Mouse (Mus musculus): ENCODE results near the gene Klhdc8b. TPM values are rescaled to one million over a fixed set of nuclear protein-coding genes. Genes with fewer than 3 reads are reported as not detected.

The Klhdc8b gene
- polyA plus RNA-seq (2014; fragmentation: Illumina TruSeq; extraction: RNeasy Lipid Tissue Mini Kit (QIAGEN cat#74804); ENCODE audit: low read depth, low replicate concordance): 1.3 TPM

GRCm38 (mm10) chr9:108461181-108461631 lies at the start of gene Klhdc8b:
Klhdc8b (minus strand) TSS chr9:108461581.

DNA sequence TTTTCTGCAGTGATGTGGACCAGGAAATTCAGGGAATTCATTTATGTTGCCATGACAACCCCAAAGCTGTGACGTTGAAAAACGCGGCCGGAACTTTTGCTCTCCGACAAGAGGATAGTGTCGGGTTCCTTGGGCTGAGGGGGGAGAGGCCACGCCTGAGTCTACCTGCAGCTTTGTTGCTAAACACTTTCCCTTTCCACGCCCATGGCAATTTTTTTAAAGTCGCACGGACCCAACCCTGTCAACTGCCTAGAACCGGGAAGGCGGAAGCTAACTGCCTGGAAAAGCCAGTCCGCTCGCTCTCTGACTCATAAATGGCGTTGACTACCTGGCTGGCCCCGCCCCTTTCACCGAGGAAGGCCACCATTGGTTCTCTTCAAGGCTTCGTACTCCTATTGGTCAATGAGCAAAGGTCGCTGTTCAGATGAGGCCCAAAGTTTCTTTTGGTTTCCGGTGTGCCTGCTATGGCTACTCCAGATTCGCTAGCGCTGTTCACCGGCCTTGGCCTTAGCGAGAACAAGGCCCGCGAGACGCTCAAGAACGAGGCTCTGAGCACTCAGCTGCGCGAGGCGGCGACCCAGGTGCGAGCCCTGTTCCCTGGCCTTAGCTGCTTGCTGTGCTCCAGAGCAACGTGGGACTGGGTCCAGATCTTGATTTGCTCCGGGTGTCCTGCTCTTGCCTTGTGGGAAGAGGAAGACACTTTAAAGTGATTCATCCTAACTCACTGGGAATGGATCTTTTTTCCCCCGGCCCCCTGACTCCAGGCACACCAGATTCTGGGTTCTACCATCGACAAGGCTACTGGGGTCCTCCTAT lies 46.4 kb upstream of the Klhdc8b start, which contains the start of gene Qars:
Gene Qars, plus strand, starts transcription at position 88 of the 816 bp plus-strand sequence.

GRCm38 (mm10) chr9:108490559-108491285 lies 29.3 kb upstream of the Klhdc8b start, which contains the start of gene Usp19:
Usp19 (plus strand) TSS chr9:108490602.

DNA sequence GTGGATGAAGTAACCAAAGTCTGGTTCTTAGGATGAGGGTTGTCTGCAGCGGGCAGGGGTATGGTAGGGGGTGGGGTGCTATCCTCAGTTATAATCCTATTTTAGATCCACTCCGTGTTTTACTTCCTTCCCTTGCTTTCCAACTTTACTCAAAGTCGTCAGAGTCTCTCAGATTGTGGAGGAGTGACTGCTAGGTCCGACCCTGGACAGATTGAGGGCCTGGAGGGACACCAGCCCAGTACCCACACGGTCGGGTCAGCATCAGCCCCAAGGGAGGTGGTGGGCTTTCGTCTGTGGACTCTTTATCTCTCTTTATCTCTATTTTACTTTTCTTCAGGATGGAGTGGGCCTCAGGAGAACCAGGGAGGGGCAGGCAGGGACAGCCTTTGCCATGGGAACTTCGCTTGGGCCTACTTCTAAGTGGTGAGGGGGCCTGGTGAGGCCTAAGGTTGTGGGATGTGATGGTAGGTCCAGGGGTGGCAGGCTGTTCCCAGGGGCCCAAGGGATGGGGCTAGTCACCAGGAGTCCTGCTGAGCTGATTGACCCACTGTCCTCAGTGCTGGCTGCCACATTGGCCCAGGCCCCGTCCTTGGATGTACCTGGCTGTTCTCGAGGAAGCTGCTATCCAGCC lies 18.5 kb upstream of the Klhdc8b start, which contains the start of gene Lamb2:
Gene Lamb2, plus strand, starts transcription at position 16 of the 631 bp plus-strand sequence.

DNA sequence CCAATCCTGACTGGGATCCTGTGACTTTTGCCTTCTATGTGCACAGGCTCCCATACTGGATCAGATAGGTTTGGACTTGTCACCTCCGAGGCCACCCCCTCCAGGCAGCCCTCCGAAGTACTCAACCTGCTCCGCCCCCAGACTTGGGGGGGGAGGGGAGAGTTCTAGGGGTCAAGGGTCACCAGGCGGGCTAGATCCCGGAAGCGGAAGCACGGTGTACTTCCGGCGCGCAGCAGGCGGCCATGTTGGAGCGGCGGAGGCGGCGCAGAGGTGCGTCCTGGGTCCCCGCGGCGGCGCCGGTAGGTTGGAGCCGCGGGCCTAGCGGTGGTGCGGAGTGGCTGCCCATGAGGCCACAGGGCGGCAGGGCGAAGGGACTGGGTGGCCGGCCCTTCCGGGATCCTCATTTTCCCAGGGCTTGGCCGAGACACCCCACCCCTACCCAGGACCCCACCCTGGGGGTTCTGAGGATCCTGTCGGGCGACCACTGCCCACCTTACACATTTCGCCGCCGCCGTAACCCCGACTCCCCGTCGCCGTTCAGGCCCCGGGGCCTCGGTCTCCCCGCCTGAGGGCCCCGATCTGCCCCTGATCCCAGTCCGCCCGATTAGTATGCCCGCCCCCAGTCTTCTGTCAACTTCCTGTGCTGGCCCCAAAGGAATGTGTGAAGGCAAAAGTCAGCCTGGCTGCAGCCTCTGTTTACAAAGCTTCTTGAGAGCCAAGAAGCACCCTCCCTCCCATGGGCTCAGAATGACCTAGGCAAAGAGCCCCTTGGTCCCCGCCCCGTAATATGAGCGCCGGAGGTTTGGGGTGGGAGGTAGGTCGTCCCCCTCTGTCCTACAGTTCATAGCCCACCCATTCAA lies 832 bp downstream of the Klhdc8b start, which contains the start of gene Ccdc71:
Gene Ccdc71, plus strand, starts transcription at position 209 of the 860 bp plus-strand sequence.

DNA sequence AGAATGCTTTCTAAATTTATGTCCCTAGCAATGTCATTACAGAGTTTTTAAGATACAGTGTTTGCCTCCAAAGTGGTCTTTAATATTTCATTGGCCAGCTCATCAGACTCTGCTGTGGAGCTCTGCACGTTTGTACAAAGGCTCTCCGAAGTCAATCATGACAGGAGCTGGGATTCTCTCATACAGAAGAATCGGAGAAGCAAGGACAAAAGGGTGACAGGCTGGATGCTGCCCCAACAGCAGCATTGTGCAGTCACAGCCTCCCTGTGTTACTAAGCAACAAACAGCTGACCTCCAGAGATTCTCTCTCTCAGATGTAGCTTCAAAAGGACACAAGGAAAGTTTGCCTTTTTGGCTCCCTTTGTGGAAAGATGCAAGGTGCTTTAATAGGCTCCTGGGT lies 25.2 kb downstream of the Klhdc8b start, which contains the start of gene BC048562:
Gene BC048562, plus strand, starts transcription at position 301 of the 400 bp plus-strand sequence.

GRCm38 (mm10) chr9:108428384-108428783 lies 33.0 kb downstream of the Klhdc8b start, which contains the start of gene Ccdc36:
Ccdc36 (minus strand) TSS chr9:108428484.

Other genes with a start within 250 kb of the Klhdc8b start
- gene Dag1, start 197.6 kb downstream of the Klhdc8b start, polyA plus RNA-seq (2014; fragmentation: Illumina TruSeq; extraction: RNeasy Lipid Tissue Mini Kit (QIAGEN cat#74804); ENCODE audit: low read depth, low replicate concordance): 10.4 TPM
- gene Nicn1, start 171.2 kb downstream of the Klhdc8b start, polyA plus RNA-seq (2014; fragmentation: Illumina TruSeq; extraction: RNeasy Lipid Tissue Mini Kit (QIAGEN cat#74804); ENCODE audit: low read depth, low replicate concordance): 24.1 TPM
- gene Amt, start 164.7 kb downstream of the Klhdc8b start, polyA plus RNA-seq (2014; fragmentation: Illumina TruSeq; extraction: RNeasy Lipid Tissue Mini Kit (QIAGEN cat#74804); ENCODE audit: low read depth, low replicate concordance): 1.4 TPM
- gene Rhoa, start 155.5 kb downstream of the Klhdc8b start, polyA plus RNA-seq (2014; fragmentation: Illumina TruSeq; extraction: RNeasy Lipid Tissue Mini Kit (QIAGEN cat#74804); ENCODE audit: low read depth, low replicate concordance): 114 TPM
- 17.0 TPM for gene Tcta, start 155.4 kb downstream of the Klhdc8b start, polyA plus RNA-seq (2014; fragmentation: Illumina TruSeq; extraction: RNeasy Lipid Tissue Mini Kit (QIAGEN cat#74804); ENCODE audit: low read depth, low replicate concordance)
- gene Gpx1, start 122.7 kb downstream of the Klhdc8b start, polyA plus RNA-seq (2014; fragmentation: Illumina TruSeq; extraction: RNeasy Lipid Tissue Mini Kit (QIAGEN cat#74804); ENCODE audit: low read depth, low replicate concordance): 1.8 TPM
- 93.9 TPM for gene Usp4, start 113.7 kb downstream of the Klhdc8b start, polyA plus RNA-seq (2014; fragmentation: Illumina TruSeq; extraction: RNeasy Lipid Tissue Mini Kit (QIAGEN cat#74804); ENCODE audit: low read depth, low replicate concordance)
- gene 1700102P08Rik, start 68.8 kb downstream of the Klhdc8b start, polyA plus RNA-seq (2014; fragmentation: Illumina TruSeq; extraction: RNeasy Lipid Tissue Mini Kit (QIAGEN cat#74804); ENCODE audit: low read depth, low replicate concordance): 278 TPM
- 8.6 TPM for gene Ccdc36, start 33.1 kb downstream of the Klhdc8b start, polyA plus RNA-seq (2014; fragmentation: Illumina TruSeq; extraction: RNeasy Lipid Tissue Mini Kit (QIAGEN cat#74804); ENCODE audit: low read depth, low replicate concordance)
- gene BC048562, start 25.1 kb downstream of the Klhdc8b start, polyA plus RNA-seq (2014; fragmentation: Illumina TruSeq; extraction: RNeasy Lipid Tissue Mini Kit (QIAGEN cat#74804); ENCODE audit: low read depth, low replicate concordance): 10.4 TPM
- 3.0 TPM for gene Ccdc71, start 1.1 kb downstream of the Klhdc8b start, polyA plus RNA-seq (2014; fragmentation: Illumina TruSeq; extraction: RNeasy Lipid Tissue Mini Kit (QIAGEN cat#74804); ENCODE audit: low read depth, low replicate concordance)
- 2.0 TPM for gene Lamb2, start 18.2 kb upstream of the Klhdc8b start, polyA plus RNA-seq (2014; fragmentation: Illumina TruSeq; extraction: RNeasy Lipid Tissue Mini Kit (QIAGEN cat#74804); ENCODE audit: low read depth, low replicate concordance)
- gene Usp19, start 29.0 kb upstream of the Klhdc8b start, polyA plus RNA-seq (2014; fragmentation: Illumina TruSeq; extraction: RNeasy Lipid Tissue Mini Kit (QIAGEN cat#74804); ENCODE audit: low read depth, low replicate concordance): 14.4 TPM
- 74.8 TPM for gene Qars, start 46.1 kb upstream of the Klhdc8b start, polyA plus RNA-seq (2014; fragmentation: Illumina TruSeq; extraction: RNeasy Lipid Tissue Mini Kit (QIAGEN cat#74804); ENCODE audit: low read depth, low replicate concordance)
- 151 TPM for gene Qrich1, start 55.2 kb upstream of the Klhdc8b start, polyA plus RNA-seq (2014; fragmentation: Illumina TruSeq; extraction: RNeasy Lipid Tissue Mini Kit (QIAGEN cat#74804); ENCODE audit: low read depth, low replicate concordance)
- gene Impdh2, start 98.7 kb upstream of the Klhdc8b start, polyA plus RNA-seq (2014; fragmentation: Illumina TruSeq; extraction: RNeasy Lipid Tissue Mini Kit (QIAGEN cat#74804); ENCODE audit: low read depth, low replicate concordance): 69.5 TPM
- 28.8 TPM for gene Ndufaf3, start 105.9 kb upstream of the Klhdc8b start, polyA plus RNA-seq (2014; fragmentation: Illumina TruSeq; extraction: RNeasy Lipid Tissue Mini Kit (QIAGEN cat#74804); ENCODE audit: low read depth, low replicate concordance)
- 5.2 TPM for gene Dalrd3, start 108.3 kb upstream of the Klhdc8b start, polyA plus RNA-seq (2014; fragmentation: Illumina TruSeq; extraction: RNeasy Lipid Tissue Mini Kit (QIAGEN cat#74804); ENCODE audit: low read depth, low replicate concordance)
- gene Wdr6, start 117.2 kb upstream of the Klhdc8b start, polyA plus RNA-seq (2014; fragmentation: Illumina TruSeq; extraction: RNeasy Lipid Tissue Mini Kit (QIAGEN cat#74804); ENCODE audit: low read depth, low replicate concordance): 0.83 TPM
- 0.14 TPM for gene P4htm, start 136.1 kb upstream of the Klhdc8b start, polyA plus RNA-seq (2014; fragmentation: Illumina TruSeq; extraction: RNeasy Lipid Tissue Mini Kit (QIAGEN cat#74804); ENCODE audit: low read depth, low replicate concordance)
- gene Arih2, start 187.8 kb upstream of the Klhdc8b start, polyA plus RNA-seq (2014; fragmentation: Illumina TruSeq; extraction: RNeasy Lipid Tissue Mini Kit (QIAGEN cat#74804); ENCODE audit: low read depth, low replicate concordance): 266 TPM
- 32.2 TPM for gene Slc25a20, start 200.5 kb upstream of the Klhdc8b start, polyA plus RNA-seq (2014; fragmentation: Illumina TruSeq; extraction: RNeasy Lipid Tissue Mini Kit (QIAGEN cat#74804); ENCODE audit: low read depth, low replicate concordance)
- gene Prkar2a, start 227.7 kb upstream of the Klhdc8b start, polyA plus RNA-seq (2014; fragmentation: Illumina TruSeq; extraction: RNeasy Lipid Tissue Mini Kit (QIAGEN cat#74804); ENCODE audit: low read depth, low replicate concordance): 714 TPM